Mouse (Mus musculus): ENCODE data around the gene Wee1. TPM values are rescaled to one million over a fixed set of nuclear protein-coding genes. Genes with fewer than 3 reads are reported as not detected.

Gene Wee1
- 2.3 and 9.4 TPM in 2 replicates for polyA plus RNA-seq (2012; rRNA removed; ENCODE audit: low replicate concordance)

DNA sequence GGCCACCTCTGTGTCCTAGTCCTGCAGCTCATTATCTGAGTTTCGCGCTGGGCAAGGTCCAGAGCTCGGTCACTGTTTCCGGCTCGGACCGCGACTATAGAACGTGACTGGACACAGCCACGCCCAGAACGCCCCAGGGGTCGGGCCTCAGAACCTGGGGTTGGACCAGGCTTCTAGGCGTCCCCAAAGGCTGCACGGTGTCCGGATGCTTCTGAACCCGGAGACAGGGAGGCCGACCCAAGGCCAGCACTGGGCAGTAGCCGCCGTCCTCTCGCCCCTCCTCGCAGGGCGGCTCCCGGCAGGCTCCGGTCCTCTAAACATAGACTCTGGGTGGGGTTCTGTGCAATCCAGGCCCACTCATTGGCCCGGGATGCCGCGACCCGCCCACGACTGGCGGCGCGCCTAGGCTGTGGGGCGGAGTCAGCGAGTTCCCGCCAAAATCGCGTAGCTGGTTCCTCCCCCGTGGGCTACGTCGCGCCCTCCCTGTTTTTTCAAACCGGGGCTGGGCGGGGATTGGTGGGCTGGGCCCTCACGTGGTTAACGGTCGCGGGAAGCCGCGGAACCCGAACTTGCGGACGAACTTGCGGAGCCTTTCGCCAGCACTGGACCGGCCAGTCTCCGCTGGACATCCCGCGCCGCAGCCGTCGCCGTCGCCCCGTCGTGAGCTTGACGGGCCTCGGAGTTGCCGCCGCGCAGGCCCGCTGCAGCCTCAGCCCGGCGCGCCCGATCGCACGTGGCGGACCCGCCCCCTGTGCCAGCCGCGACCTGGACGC, at the start of gene Wee1:
Wee1 (plus strand) TSS at position 531 of the 773 bp plus-strand sequence.

Other genes with a start within 250 kb of the Wee1 start
- 129 and 135 TPM in 2 replicates for gene Dennd5a, start 161.6 kb upstream of the Wee1 start, polyA plus RNA-seq (2012; rRNA removed; ENCODE audit: low replicate concordance)
- 22.3 and 22.9 TPM in 2 replicates for gene Tmem41b, start 135.1 kb upstream of the Wee1 start, polyA plus RNA-seq (2012; rRNA removed; ENCODE audit: low replicate concordance)
- 13.2 and 31.4 TPM in 2 replicates for gene Ipo7, start 103.8 kb upstream of the Wee1 start, polyA plus RNA-seq (2012; rRNA removed; ENCODE audit: low replicate concordance)
- 12.8 and 14.9 TPM in 2 replicates for gene Zfp143, start 60.8 kb upstream of the Wee1 start, polyA plus RNA-seq (2012; rRNA removed; ENCODE audit: low replicate concordance)
- gene Swap70, start 99.7 kb downstream of the Wee1 start, polyA plus RNA-seq (2012; rRNA removed; ENCODE audit: low replicate concordance), result 14.3 and 25.5 TPM in 2 replicates